Mouse (Mus musculus) kidney, postnatal 36 days (tissue): ENCODE data around the gene Lce1k.
"Not testable (repeated sequence)": the region's sequence is repeated elsewhere in the genome, so short reads cannot be mapped to it uniquely, and the experiment has no call there.

Experiments used
- DNase-seq, 2 experiments: peaks; one replicate each; pipeline ENCODE4 v3.0.0; 2021 to 2022; ENCODE audit warnings: mixed read lengths in 2 of 2

Gene Lce1k

DNA sequence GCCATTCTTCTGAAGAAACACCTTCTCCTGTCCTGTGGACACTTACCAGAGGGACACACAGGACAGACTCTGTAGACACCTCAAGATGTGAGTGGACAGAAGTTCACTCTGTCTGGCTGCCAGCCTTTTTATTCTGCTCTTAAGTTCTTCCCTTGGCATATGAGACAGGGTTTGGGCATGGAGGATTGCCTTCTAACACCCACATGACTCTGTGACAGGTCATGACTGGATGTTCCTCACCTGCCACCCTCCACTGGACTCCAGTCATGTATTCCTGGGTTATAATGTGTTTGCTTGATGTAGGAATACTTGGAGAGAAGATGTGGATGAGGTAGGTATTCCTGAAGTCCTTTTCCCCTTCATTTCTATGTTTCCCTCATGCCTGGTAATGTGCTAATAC is at the start of gene Lce1k:
Gene Lce1k, minus strand, starts transcription at position 101 of the 400 bp plus-strand sequence.
- DNase-seq: no peak

DNA sequence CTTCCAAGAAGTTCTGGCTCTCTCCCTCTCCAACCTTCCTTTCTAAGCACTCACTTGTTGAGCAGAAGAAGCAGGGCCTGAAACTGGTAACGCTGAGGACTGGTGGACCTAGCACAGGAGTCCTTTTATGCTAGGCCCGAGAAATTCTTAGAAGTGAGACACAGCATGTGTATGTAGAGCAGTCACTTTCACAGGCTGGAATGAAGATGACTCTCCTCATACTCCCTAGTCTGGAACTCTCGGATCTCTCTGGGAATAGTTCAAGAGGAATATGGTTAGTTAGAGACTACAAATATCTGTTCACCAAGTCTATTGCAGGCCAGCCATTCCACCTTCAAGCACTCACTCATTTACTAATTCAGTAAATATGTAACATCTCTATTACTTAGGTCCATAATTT is 43.5 kb upstream of the Lce1k start, which contains the start of gene Lce1l:
Gene Lce1l, minus strand, starts transcription at position 101 of the 400 bp plus-strand sequence.
- no peak for DNase-seq

DNA sequence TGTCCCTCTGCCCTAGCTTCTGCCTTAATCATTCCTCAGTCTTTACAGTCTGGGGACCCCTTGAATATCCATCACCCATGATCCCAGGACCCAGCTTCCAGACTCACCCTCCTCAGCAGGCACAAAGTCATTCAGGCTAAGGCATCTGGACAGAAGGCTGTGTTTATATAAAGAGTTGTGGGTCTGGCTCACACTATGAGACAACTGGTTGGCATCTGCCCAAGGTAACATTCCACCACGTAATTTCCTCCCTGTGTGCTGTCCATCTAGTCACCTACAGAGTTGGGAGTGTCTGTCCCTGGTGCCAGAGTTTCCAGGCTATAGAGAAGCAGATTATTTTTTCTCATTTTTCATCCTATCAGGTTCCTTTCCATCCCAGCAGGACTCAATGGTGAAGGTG is 19.4 kb upstream of the Lce1k start, which contains the start of gene Kprp:
Gene Kprp, minus strand, starts transcription at position 140 of the 400 bp plus-strand sequence.
- no peak for DNase-seq

DNA sequence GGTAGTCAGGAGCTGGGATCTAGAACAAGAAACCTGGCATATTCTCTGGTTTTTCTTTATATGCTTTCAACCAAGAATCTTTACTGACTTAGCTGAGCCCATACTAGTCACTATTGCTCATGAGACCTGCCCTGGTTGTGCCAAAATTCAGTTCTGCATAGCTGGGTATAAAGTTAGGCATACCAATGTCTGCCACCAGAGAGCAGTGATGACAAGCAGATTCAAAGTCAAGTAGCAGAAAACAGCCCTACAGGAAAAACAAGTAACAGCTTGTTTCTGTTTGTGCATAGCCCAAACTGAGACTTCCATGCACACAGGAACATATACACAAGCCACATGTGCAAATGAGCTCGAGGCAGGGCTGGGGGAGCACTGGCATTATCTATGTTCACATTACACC is 18.1 kb upstream of the Lce1k start:
- no peak for DNase-seq

DNA sequence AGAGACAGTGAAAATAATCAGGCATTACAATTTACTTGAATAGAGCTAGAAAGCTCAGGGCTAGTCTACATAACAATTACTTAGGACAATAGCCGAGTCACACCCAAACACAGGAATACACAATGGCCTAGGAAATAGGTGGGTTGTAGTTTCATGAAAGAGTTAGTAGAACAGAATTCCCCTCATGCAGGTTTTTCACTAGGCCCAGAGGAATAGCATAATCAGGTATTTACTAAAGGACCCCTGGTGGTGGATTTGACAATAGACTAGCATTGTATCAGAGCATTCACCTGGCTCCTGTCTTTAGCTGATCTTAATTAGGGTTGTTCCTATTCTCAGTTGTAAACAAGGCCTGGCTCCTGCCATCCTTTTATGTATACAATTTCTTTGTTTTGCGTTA is 8.3 kb upstream of the Lce1k start:
- DNase-seq: not testable (repeated sequence)

DNA sequence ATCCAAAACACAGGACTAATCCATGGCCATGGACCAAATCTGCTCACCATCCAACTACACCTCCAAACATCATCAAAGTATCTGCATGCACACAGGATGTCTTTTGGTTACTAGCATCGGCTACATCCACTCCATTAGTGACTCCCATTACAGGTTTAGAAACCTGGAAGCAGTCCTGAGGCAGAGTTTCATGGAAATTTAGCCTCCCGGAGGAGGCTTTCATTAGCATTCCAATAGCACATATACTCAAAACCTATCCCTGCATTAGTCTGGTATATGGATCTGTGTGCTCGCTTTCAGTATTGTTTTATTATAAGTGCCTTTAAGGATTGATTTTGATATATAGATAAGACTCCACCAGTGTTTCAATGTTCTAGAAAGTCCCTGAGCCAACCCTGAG is 7.9 kb upstream of the Lce1k start:
- no peak for DNase-seq

DNA sequence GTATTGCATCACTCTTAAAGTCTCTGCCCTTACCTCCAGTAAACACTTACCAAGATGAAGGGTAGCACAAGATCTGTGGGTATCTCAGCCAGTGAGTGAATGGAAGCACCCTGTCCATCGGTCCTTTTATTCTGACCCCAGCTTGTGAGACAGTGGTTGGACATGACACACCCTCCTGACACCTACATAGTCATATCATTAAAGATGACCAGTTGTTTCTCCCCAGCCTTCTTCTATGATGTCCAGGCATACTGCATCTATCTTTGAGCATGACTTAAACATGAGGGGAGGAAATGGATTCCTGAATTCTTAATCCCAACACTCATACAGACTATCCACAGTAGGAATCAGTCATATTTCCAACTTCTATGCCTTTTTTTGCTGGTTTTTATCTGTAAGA is 17.3 kb downstream of the Lce1k start, which contains the start of gene Lce1j:
Gene Lce1j, minus strand, starts transcription at position 101 of the 400 bp plus-strand sequence.
- DNase-seq: no peak

DNA sequence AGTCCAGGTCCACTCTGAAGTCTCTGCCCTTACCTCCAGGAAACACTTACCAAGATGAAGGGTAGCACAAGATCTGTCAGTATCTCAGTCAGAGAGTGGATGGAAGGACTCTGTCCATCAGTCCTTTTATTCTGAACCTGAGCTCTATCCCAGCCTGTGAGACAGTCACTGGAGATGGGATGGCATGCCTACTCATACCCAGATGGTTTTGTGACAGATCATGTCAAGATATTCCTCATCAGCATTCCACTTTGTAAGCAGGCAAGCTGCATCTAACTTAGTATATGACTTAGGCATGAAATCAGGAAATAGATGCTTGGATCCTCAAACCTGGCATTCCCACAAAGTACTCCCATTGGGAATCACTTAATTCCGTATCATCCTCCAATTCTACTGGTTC is 28.9 kb downstream of the Lce1k start, which contains the start of gene Lce1i:
Gene Lce1i, minus strand, starts transcription at position 101 of the 400 bp plus-strand sequence.
- DNase-seq: no peak

DNA sequence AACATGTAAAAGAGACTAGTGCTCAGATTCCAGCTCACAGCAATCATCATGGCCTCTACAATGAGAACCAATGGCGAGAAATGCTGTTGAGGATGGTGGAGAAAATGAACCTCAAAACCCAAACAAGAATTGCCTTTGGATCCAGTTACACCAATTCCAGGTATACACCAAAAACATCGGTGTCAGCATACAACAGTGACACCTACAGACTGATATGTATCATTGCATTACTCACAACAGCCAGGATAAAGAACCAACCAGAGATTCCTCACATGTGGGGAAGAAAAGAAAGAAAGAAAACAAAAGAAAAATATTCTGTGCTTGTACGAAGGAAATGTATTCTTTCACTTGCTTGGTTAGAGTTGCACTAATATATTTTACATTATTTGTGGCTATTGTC is 36.1 kb downstream of the Lce1k start:
- DNase-seq: peak in 1 of 2 experiments; percentile 2

DNA sequence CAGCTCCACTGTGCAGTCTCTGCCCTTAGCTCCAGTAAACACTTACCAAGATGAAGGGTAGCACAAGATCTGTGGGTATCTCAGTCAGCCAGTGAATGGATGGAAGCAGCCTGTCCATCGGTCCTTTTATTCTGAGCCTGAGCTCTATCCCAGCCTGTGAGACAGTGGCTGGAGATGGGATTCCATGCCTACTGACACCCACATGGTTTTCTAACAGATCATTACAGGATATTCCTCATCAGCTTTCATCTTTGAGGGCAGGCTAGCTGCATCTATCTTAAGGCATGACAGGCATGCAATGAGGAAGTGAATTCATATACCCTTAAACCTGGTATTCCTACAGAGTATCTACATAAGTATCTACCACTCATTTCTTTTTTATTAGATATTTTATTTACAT is 42.7 kb downstream of the Lce1k start, which contains the start of gene Lce1h:
Gene Lce1h, minus strand, starts transcription at position 101 of the 400 bp plus-strand sequence.
- no peak for DNase-seq
